Mouse (Mus musculus) hindbrain, embryonic 11.5 days (tissue): ENCODE results near the gene Galnt15. TPM values are rescaled to one million over a fixed set of nuclear protein-coding genes. Genes with fewer than 3 reads are reported as not detected.

Experiments
- ATAC-seq: fragments of 200-750 bp; cut with Nextera tagmentation; 2 replicates; pipeline ENCODE4 v1.8.0; 2017; ENCODE audit warnings: mild to moderate bottlenecking, moderate TSS enrichment, moderate library complexity; ENCODE audit not compliant: low FRiP score
- DNase-seq: peaks from one replicate; pipeline ENCODE4 v3.0.0-alpha.2; 2015; ENCODE audit warnings: low spot score
- H3K27ac ChIP-seq: fragments of 300-500 bp; sonication (generic); 2 replicates; pipeline ENCODE4 v1.5.1; 2014; ENCODE audit warnings: mild to moderate bottlenecking, low read depth, low read length
- H3K27me3 ChIP-seq: fragments of 300-500 bp; sonication (generic); 2 replicates; pipeline ENCODE4 v1.6.1; 2014; ENCODE audit warnings: mild to moderate bottlenecking, low read length, moderate library complexity, mixed read lengths; ENCODE audit not compliant: control insufficient read depth, insufficient read depth
- H3K36me3 ChIP-seq: fragments of 300-500 bp; sonication (generic); 2 replicates; pipeline ENCODE4 v1.6.1; 2014; ENCODE audit warnings: mild to moderate bottlenecking, low read length, moderate library complexity, mixed read lengths; ENCODE audit not compliant: control insufficient read depth, insufficient read depth
- H3K4me1 ChIP-seq: fragments of 300-500 bp; sonication (generic); replicated peaks from 2 replicates; pipeline ENCODE4 v1.6.1; 2014; ENCODE audit warnings: low read length, mixed read lengths; ENCODE audit not compliant: control insufficient read depth, insufficient read depth
- H3K4me2 ChIP-seq: fragments of 300-500 bp; sonication (generic); replicated peaks from 2 replicates; pipeline ENCODE4 v1.6.1; 2014; ENCODE audit warnings: mild to moderate bottlenecking, low read depth, low read length
- H3K4me3 ChIP-seq: fragments of 300-500 bp; sonication (generic); 2 replicates; pipeline ENCODE4 v1.5.1; 2014; ENCODE audit warnings: low read depth, low read length
- H3K9ac ChIP-seq: fragments of 300-500 bp; sonication (generic); 2 replicates; pipeline ENCODE4 v1.6.1; 2014; ENCODE audit warnings: low read depth, low read length
- H3K9me3 ChIP-seq: fragments of 300-500 bp; sonication (generic); 2 replicates; pipeline ENCODE4 v1.6.1; 2016; ENCODE audit warnings: low read length; ENCODE audit not compliant: control insufficient read depth
- WGBS: fragments of 180-500 bp; shearing (Covaris S2); extraction: QIAGEN DNeasy Blood & Tissue Kit; methylation state at CpG from one replicate; pipeline ENCODE4 v1.1.7; 2014; 5-methylcytosine and 5-hydroxymethylcytosine counted together
- polyA plus RNA-seq: library from polyadenylated mRNA; unstranded; fragments of >200 nt; fragmentation: Nextera tagmentation; extraction: Ambion mirVana; gene quantifications from 2 replicates; pipeline ENCODE4 v1.2.1, GENCODE M21; 2014

The Galnt15 gene
- 0.18 and 0.23 TPM in 2 replicates for polyA plus RNA-seq

GRCm38 (mm10) chr14:32028681-32029091 lies at the start of gene Galnt15:
Gene Galnt15 (plus strand): TSS chr14:32028989.
- Histone ChIP-seq H3K4me1 (no peaks in the 10 kb centered on the region), H3K9me3 (no peaks in the 10 kb centered on the region), H3K27ac (no peak within 1 kb of the TSS), H3K9ac (no peak within 1 kb of the TSS), H3K36me3 (no peaks in the 10 kb centered on the region), H3K4me2 (no peak within 1 kb of the TSS), H3K4me3 (no peak within 1 kb of the TSS), H3K27me3 (no peaks in the 10 kb centered on the region)
- 11% methylated on average over 9 of the region's 9 CpGs for whole genome bisulfite sequencing
- ATAC-seq (no peak), DNase-seq (no peak)

GRCm38 (mm10) chr14:31994021-31994420 lies 34.8 kb upstream of the Galnt15 start:
- H3K9ac ChIP-seq, result no peak overlapping the region
- no peaks in the 10 kb centered on the region for H3K27me3 ChIP-seq
- no peak overlapping the region for H3K27ac ChIP-seq
- no peaks in the 10 kb centered on the region for H3K36me3 ChIP-seq
- no peaks in the 10 kb centered on the region for H3K9me3 ChIP-seq
- ATAC-seq (no peak), DNase-seq (no peak)
- H3K4me1 ChIP-seq, result no peaks in the 10 kb centered on the region
- WGBS, result 73% methylated on average over 8 of the region's 8 CpGs
- no peak overlapping the region for H3K4me3 ChIP-seq
- no peak overlapping the region for H3K4me2 ChIP-seq

- DNase-seq (no peak), ATAC-seq (no peak)
- no peaks in the 10 kb centered on the region for H3K27me3 ChIP-seq
- no peak overlapping the region for H3K4me2 ChIP-seq
- H3K27ac ChIP-seq, result no peak overlapping the region
- H3K4me3 ChIP-seq, result no peak overlapping the region
- H3K36me3 ChIP-seq, result no peaks in the 10 kb centered on the region
- no peak overlapping the region for H3K9ac ChIP-seq
- H3K9me3 ChIP-seq, result no peaks in the 10 kb centered on the region
- no peaks in the 10 kb centered on the region for H3K4me1 ChIP-seq
- WGBS, result 78% methylated on average over 7 of the region's 7 CpGs
Measured at GRCm38 (mm10) chr14:32000941-32001340, 27.8 kb upstream of the Galnt15 start.

GRCm38 (mm10) chr14:32002502-32003338 lies 26.1 kb upstream of the Galnt15 start:
- Histone ChIP-seq H3K36me3 (no peaks in the 10 kb centered on the region), H3K9ac (no peak overlapping the region), H3K4me2 (no peak overlapping the region), H3K4me1 (no peaks in the 10 kb centered on the region), H3K27ac (no peak overlapping the region), H3K4me3 (no peak overlapping the region), H3K27me3 (no peaks in the 10 kb centered on the region), H3K9me3 (no peaks in the 10 kb centered on the region)
- ATAC-seq (no peak), DNase-seq (no peak)
- WGBS, result 82% methylated on average over 15 of the region's 15 CpGs

- Histone ChIP-seq H3K4me1 (no peaks in the 10 kb centered on the region), H3K36me3 (no peaks in the 10 kb centered on the region), H3K27ac (no peak overlapping the region), H3K4me2 (no peak overlapping the region), H3K27me3 (no peaks in the 10 kb centered on the region), H3K4me3 (no peak overlapping the region), H3K9ac (no peak overlapping the region), H3K9me3 (no peaks in the 10 kb centered on the region)
- DNase-seq, result no peak
- no peak for ATAC-seq
- WGBS, result 81% methylated on average over 7 of the region's 7 CpGs
Measured at GRCm38 (mm10) chr14:32003904-32004596, 24.7 kb upstream of the Galnt15 start.

GRCm38 (mm10) chr14:32005673-32006261 lies 23.0 kb upstream of the Galnt15 start:
- Histone ChIP-seq H3K9ac (no peak overlapping the region), H3K9me3 (no peaks in the 10 kb centered on the region), H3K27ac (no peak overlapping the region), H3K4me2 (no peak overlapping the region), H3K27me3 (no peaks in the 10 kb centered on the region), H3K4me1 (no peaks in the 10 kb centered on the region), H3K4me3 (no peak overlapping the region), H3K36me3 (no peaks in the 10 kb centered on the region)
- DNase-seq (no peak), ATAC-seq (no peak)
- WGBS, result 86% methylated on average over 9 of the region's 9 CpGs

- DNase-seq (no peak), ATAC-seq (no peak)
- WGBS, result 89% methylated on average over 4 of the region's 4 CpGs
- H3K27me3 ChIP-seq, result no peaks in the 10 kb centered on the region
- H3K4me2 ChIP-seq, result no peak overlapping the region
- H3K4me3 ChIP-seq, result no peak overlapping the region
- no peaks in the 10 kb centered on the region for H3K4me1 ChIP-seq
- H3K36me3 ChIP-seq, result no peaks in the 10 kb centered on the region
- H3K9ac ChIP-seq, result no peak overlapping the region
- H3K27ac ChIP-seq, result no peak overlapping the region
- H3K9me3 ChIP-seq, result no peaks in the 10 kb centered on the region
Measured at GRCm38 (mm10) chr14:32007654-32008335, 21.0 kb upstream of the Galnt15 start.

GRCm38 (mm10) chr14:32009715-32010114 lies 19.1 kb upstream of the Galnt15 start:
- no peak for ATAC-seq
- H3K4me1 ChIP-seq, result no peaks in the 10 kb centered on the region
- H3K4me3 ChIP-seq, result no peak overlapping the region
- H3K9me3 ChIP-seq, result no peaks in the 10 kb centered on the region
- no peak overlapping the region for H3K9ac ChIP-seq
- DNase-seq, result no peak
- no peak overlapping the region for H3K4me2 ChIP-seq
- no peak overlapping the region for H3K27ac ChIP-seq
- H3K36me3 ChIP-seq, result no peaks in the 10 kb centered on the region
- 87% methylated on average over 2 of the region's 2 CpGs for WGBS
- H3K27me3 ChIP-seq, result no peaks in the 10 kb centered on the region
